Mouse (Mus musculus) midbrain, embryonic 15.5 days (tissue): ENCODE measurements around the gene Zfp341. TPM values are rescaled to one million over a fixed set of nuclear protein-coding genes. Genes with fewer than 3 reads are reported as not detected.

Experiments
- ATAC-seq: fragments of 200-750 bp; cut with Nextera tagmentation; replicated peaks from 2 replicates; pipeline ENCODE4 v1.8.0; 2017; ENCODE audit warnings: moderate TSS enrichment
- H3K27ac ChIP-seq: fragments of 300-500 bp; sonication (generic); 2 replicates; pipeline ENCODE4 v1.5.1; 2015; ENCODE audit warnings: mild to moderate bottlenecking, inconsistent platforms
- H3K27me3 ChIP-seq: fragments of 300-500 bp; sonication (generic); replicated peaks from 2 replicates; pipeline ENCODE4 v1.6.1; 2015; ENCODE audit warnings: inconsistent platforms
- H3K36me3 ChIP-seq: fragments of 300-500 bp; sonication (generic); replicated peaks from 2 replicates; pipeline ENCODE4 v1.6.1; 2015; ENCODE audit warnings: inconsistent platforms
- H3K4me1 ChIP-seq: fragments of 300-500 bp; sonication (generic); 2 replicates; pipeline ENCODE4 v1.6.1; 2015; ENCODE audit warnings: inconsistent platforms
- H3K4me2 ChIP-seq: fragments of 300-500 bp; sonication (generic); 2 replicates; pipeline ENCODE4 v1.6.1; 2015; ENCODE audit warnings: inconsistent platforms, mild to moderate bottlenecking, moderate library complexity
- H3K4me3 ChIP-seq: fragments of 300-500 bp; sonication (generic); 2 replicates; pipeline ENCODE4 v1.5.1; 2015; ENCODE audit warnings: mild to moderate bottlenecking, inconsistent platforms
- H3K9ac ChIP-seq: fragments of 300-500 bp; sonication (generic); 2 replicates; pipeline ENCODE4 v1.6.1; 2015; ENCODE audit warnings: mild to moderate bottlenecking, inconsistent platforms
- H3K9me3 ChIP-seq: fragments of 300-500 bp; sonication (generic); 2 replicates; pipeline ENCODE4 v1.6.1; 2016; ENCODE audit warnings: inconsistent platforms
- WGBS: fragments of 180-500 bp; shearing (Covaris S2); methylation state at CpG from one replicate; pipeline ENCODE4 v1.1.7; 2015; ENCODE audit warnings: mixed read lengths; 5-methylcytosine and 5-hydroxymethylcytosine counted together
- polyA plus RNA-seq: library from polyadenylated mRNA; unstranded; fragments of >200 nt; fragmentation: Nextera tagmentation; extraction: Ambion mirVana; gene quantifications from 2 replicates; pipeline ENCODE4 v1.2.1, GENCODE M21; 2015

Zfp341 gene
- polyA plus RNA-seq, 1 experiment from 2014 or later: 2.6 TPM

GRCm38 (mm10) chr2:154690959-154691358, 77.9 kb downstream of the Zfp341 start:
- Histone ChIP-seq H3K27ac (no peak overlapping the region), H3K4me1 (no peaks in the 10 kb centered on the region), H3K4me3 (no peak overlapping the region), H3K9ac (no peak overlapping the region), H3K36me3 (peaks cover 15% of the 10 kb centered on the region; the same call in 1 of the 2 replicates), H3K9me3 (no peaks in the 10 kb centered on the region), H3K4me2 (no peak overlapping the region), H3K27me3 (no peaks in the 10 kb centered on the region)
- WGBS: 96% methylated on average over 5 of the region's 5 CpGs
- ATAC-seq: no peak

GRCm38 (mm10) chr2:154693186-154693940, 80.3 kb downstream of the Zfp341 start:
- 71% methylated on average over 11 of the region's 11 CpGs for WGBS
- Histone ChIP-seq H3K4me2 (no peak overlapping the region), H3K9me3 (no peaks in the 10 kb centered on the region), H3K4me3 (no peak overlapping the region), H3K4me1 (no peaks in the 10 kb centered on the region), H3K27ac (no peak overlapping the region), H3K36me3 (peaks cover 15% of the 10 kb centered on the region; the same call in 1 of the 2 replicates), H3K9ac (no peak overlapping the region), H3K27me3 (no peaks in the 10 kb centered on the region)
- ATAC-seq: no peak

- no peaks in the 10 kb centered on the region for H3K27me3 ChIP-seq
- H3K9ac ChIP-seq: no peak overlapping the region
- WGBS: 91% methylated on average over 12 of the region's 12 CpGs
- no peaks in the 10 kb centered on the region for H3K9me3 ChIP-seq
- no peak for ATAC-seq
- H3K4me3 ChIP-seq: no peak overlapping the region
- H3K4me1 ChIP-seq: no peaks in the 10 kb centered on the region
- H3K27ac ChIP-seq: no peak overlapping the region
- no peak overlapping the region for H3K4me2 ChIP-seq
- H3K36me3 ChIP-seq: peaks cover 15% of the 10 kb centered on the region; the same call in 1 of the 2 replicates
Observed at GRCm38 (mm10) chr2:154693941-154694256, 80.8 kb downstream of the Zfp341 start.

GRCm38 (mm10) chr2:154695690-154696089, 82.6 kb downstream of the Zfp341 start:
- Histone ChIP-seq H3K9ac (no peak overlapping the region), H3K27ac (no peak overlapping the region), H3K9me3 (no peaks in the 10 kb centered on the region), H3K4me2 (no peak overlapping the region), H3K27me3 (no peaks in the 10 kb centered on the region), H3K4me1 (no peaks in the 10 kb centered on the region), H3K4me3 (no peak overlapping the region), H3K36me3 (peaks cover 12% of the 10 kb centered on the region; the same call in 1 of the 2 replicates)
- ATAC-seq: no peak
- WGBS: 80% methylated on average over 8 of the region's 8 CpGs

Other genes starting within 250 kb of the Zfp341 start
- gene Cdk5rap1, start 240.3 kb upstream of the Zfp341 start, polyA plus RNA-seq: 14.0 and 16.5 TPM in 2 replicates
- 10.2 and 13.2 TPM in 2 replicates for gene Snta1, start 205.2 kb upstream of the Zfp341 start, polyA plus RNA-seq
- 55.8 and 59.3 TPM in 2 replicates for gene Cbfa2t2, start 176.8 kb upstream of the Zfp341 start, polyA plus RNA-seq
- gene 1700003F12Rik, start 66.2 kb upstream of the Zfp341 start, polyA plus RNA-seq: 1.8 and 2.1 TPM in 2 replicates
- 0.36 and 0.60 TPM in 2 replicates for gene Actl10, start 61.5 kb upstream of the Zfp341 start, polyA plus RNA-seq
- 15.4 and 18.0 TPM in 2 replicates for gene Necab3, start 54.4 kb upstream of the Zfp341 start, polyA plus RNA-seq
- 5.4 and 7.1 TPM in 2 replicates for gene E2f1, start 43.4 kb upstream of the Zfp341 start, polyA plus RNA-seq
- 15.7 and 15.9 TPM in 2 replicates for gene Pxmp4, start 9.6 kb upstream of the Zfp341 start, polyA plus RNA-seq
- 0.50 and 0.78 TPM in 2 replicates for gene 4930519P11Rik, start 140 bp downstream of the Zfp341 start, polyA plus RNA-seq
- gene Chmp4b, start 38.4 kb downstream of the Zfp341 start, polyA plus RNA-seq: 27.9 and 28.4 TPM in 2 replicates
- gene Gm14214, start 156.7 kb downstream of the Zfp341 start, polyA plus RNA-seq: not detected in 2 replicates
- 25.3 and 34.1 TPM in 2 replicates for gene Raly, start 177.8 kb downstream of the Zfp341 start, polyA plus RNA-seq
- 0.86 and 1.5 TPM in 2 replicates for gene a, start 178.1 kb downstream of the Zfp341 start, polyA plus RNA-seq